Mouse (Mus musculus): Measurements from ENCODE around the gene Ppan. TPM values are rescaled to one million over a fixed set of nuclear protein-coding genes. Genes with fewer than 3 reads are reported as not detected.

Ppan gene
- polyA plus RNA-seq, 1 experiment from 2014 or later = 32.4 TPM

DNA sequence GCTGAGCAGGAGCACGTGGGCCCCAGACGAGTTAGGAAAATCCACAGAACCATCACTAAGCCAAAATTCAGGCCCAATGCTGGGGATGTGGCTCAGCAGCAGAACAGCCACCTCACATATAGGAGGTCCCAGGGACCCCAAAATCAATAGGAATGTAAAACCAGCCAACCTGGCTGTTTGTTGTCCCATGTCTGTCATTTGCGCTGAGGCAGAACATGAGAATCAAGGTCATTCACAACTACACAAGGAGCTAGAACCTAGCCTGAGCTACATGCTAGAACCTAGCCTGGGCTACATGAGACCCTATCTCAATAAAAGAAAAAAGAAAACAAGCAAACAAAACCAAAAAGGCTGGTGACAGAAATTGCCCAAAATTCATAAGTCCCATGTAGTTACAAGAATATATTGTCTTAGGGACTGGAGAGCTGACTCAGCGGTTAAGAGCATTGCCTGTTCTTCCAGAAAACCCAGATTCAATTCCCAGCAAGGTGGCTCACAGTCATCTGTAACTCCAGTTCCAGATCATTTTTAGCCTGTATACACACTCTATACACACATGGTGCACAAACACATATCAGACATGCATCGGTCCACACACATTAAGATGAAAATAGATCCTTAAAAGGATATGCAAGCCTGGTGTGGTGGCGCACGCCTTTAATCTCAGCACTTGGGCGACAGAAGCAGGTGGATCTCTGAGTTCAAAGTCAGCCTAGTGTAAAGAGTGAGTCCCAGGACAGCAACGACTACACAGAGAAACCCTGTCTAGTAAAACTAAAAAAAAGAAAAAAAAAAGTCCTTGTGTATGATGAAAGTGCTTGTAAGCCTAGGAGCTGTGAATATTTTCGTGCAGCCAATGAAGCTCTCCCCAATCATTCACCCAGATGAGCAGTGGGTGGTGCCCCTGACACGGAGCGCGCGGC lies 10.6 kb upstream of the Ppan start:
- Histone ChIP-seq H3K4me2 (ENCODE audit: low read depth, low read length) (peak overlapping the region; percentile 91), H3K27ac (ENCODE audit: low read depth) (peak overlapping the region; percentile 53; the same call in 1 of the 2 replicates), H3K4me3 (ENCODE audit: low read depth, low read length) (peak overlapping the region; percentile 53), H3K4me1 (ENCODE audit: insufficient read depth) (0 out of 2 replicates have a peak, but pooled peaks cover 7% of the 10 kb centered on the region), H3K9ac (replicated peaks) (peak overlapping the region; percentile 23), H3K36me3 (replicated peaks; ENCODE audit: insufficient read depth, low read length) (peaks cover 7% of the 10 kb centered on the region), H3K9me3 (ENCODE audit: low read length) (no peaks in the 10 kb centered on the region), H3K27me3 (ENCODE audit: insufficient read depth, low read length) (no peaks in the 10 kb centered on the region)
- DNase-seq (no peak), ATAC-seq (no peak)
- WGBS (ENCODE audit: insufficient replicate concordance) = 36% methylated on average over 14 of the region's 14 CpGs
- TF ChIP-seq EP300 (IDR thresholded peaks at IDR 0.05; ENCODE audit: low read depth) = no peak
- no peak for TF ChIP-seq CTCF (IDR thresholded peaks at IDR 0.05; ENCODE audit: low read depth)

DNA sequence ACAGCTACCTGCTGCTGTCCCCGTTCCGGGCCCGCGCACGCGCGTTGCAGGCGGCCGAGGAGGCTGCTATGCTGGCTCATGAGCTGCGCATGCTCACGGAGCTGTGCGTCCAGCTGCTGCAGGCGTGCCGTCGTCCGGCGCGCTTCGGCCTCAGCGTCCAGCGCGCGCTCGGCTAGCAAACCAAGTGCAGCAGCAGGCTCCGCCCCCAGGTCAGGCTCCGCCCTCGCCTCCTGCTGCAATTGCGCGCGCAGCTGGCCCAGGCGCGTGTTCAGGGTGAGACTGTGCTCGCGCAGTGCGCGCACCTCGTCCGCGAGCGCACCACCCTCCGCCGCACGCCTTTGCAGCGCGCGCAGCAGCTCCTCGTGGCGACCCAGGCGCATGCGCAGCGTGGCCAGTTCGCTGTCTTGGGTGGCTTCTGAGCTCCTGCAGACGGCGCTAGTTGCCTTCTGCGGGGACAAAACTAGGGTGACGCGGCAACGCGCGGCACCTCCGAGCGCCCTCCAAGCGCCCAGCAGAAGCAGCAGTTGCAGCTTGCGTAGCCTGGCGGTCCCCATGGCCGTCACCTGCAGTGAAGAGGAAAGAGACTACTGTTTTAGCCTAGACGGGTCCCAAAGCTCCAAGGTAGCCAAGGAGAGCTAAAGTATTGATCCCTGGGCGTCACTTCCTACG lies 9.8 kb upstream of the Ppan start:
- H3K4me1 ChIP-seq (ENCODE audit: insufficient read depth) = 0 out of 2 replicates have a peak, but pooled peaks cover 7% of the 10 kb centered on the region
- TF ChIP-seq CTCF (IDR thresholded peaks at IDR 0.05; ENCODE audit: low read depth) (peak; percentile 98), EP300 (IDR thresholded peaks at IDR 0.05; ENCODE audit: low read depth) (no peak)
- H3K4me2 ChIP-seq (ENCODE audit: low read depth, low read length) = peak overlapping the region; percentile 91
- DNase-seq (peak; percentile 99), ATAC-seq (peak; percentile 96)
- H3K27ac ChIP-seq (ENCODE audit: low read depth) = peak overlapping the region; percentile 92
- peak overlapping the region; percentile 73 for H3K9ac ChIP-seq (replicated peaks)
- no peaks in the 10 kb centered on the region for H3K27me3 ChIP-seq (ENCODE audit: insufficient read depth, low read length)
- H3K36me3 ChIP-seq (replicated peaks; ENCODE audit: insufficient read depth, low read length) = peaks cover 7% of the 10 kb centered on the region
- peak overlapping the region; percentile 53 for H3K4me3 ChIP-seq (ENCODE audit: low read depth, low read length)
- under 1% methylated on average over 65 of the region's 69 CpGs for WGBS (ENCODE audit: insufficient replicate concordance)
- no peaks in the 10 kb centered on the region for H3K9me3 ChIP-seq (ENCODE audit: low read length)

DNA sequence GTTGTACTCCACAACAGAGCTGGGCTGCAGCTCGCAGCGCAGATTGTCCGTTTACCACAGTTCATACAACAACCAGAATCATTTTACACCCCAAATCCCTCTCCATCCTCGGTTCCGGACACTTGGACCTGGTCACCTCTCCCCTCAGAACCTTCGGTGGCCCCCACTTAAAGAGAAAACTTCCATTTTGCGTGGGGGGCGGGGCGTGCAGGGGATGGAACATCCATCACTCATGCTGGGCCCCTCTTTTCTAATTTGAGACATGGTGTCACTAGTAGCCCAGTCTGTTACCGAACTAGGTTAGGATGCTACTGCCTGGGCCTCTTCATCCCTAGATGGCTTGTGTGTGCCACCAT lies 9.3 kb upstream of the Ppan start:
- H3K9ac ChIP-seq (replicated peaks) = peak overlapping the region; percentile 73
- H3K36me3 ChIP-seq (replicated peaks; ENCODE audit: insufficient read depth, low read length) = peaks cover 3% of the 10 kb centered on the region
- DNase-seq (no peak), ATAC-seq (no peak)
- 0 out of 2 replicates have a peak, but pooled peaks cover 7% of the 10 kb centered on the region for H3K4me1 ChIP-seq (ENCODE audit: insufficient read depth)
- H3K27ac ChIP-seq (ENCODE audit: low read depth) = peak overlapping the region; percentile 92
- H3K9me3 ChIP-seq (ENCODE audit: low read length) = no peaks in the 10 kb centered on the region
- peak overlapping the region; percentile 53 for H3K4me3 ChIP-seq (ENCODE audit: low read depth, low read length)
- H3K27me3 ChIP-seq (ENCODE audit: insufficient read depth, low read length) = no peaks in the 10 kb centered on the region
- TF ChIP-seq CTCF (IDR thresholded peaks at IDR 0.05; ENCODE audit: low read depth) (no peak), EP300 (IDR thresholded peaks at IDR 0.05; ENCODE audit: low read depth) (no peak)
- peak overlapping the region; percentile 91 for H3K4me2 ChIP-seq (ENCODE audit: low read depth, low read length)
- WGBS (ENCODE audit: insufficient replicate concordance) = 17% methylated on average over 10 of the region's 10 CpGs

DNA sequence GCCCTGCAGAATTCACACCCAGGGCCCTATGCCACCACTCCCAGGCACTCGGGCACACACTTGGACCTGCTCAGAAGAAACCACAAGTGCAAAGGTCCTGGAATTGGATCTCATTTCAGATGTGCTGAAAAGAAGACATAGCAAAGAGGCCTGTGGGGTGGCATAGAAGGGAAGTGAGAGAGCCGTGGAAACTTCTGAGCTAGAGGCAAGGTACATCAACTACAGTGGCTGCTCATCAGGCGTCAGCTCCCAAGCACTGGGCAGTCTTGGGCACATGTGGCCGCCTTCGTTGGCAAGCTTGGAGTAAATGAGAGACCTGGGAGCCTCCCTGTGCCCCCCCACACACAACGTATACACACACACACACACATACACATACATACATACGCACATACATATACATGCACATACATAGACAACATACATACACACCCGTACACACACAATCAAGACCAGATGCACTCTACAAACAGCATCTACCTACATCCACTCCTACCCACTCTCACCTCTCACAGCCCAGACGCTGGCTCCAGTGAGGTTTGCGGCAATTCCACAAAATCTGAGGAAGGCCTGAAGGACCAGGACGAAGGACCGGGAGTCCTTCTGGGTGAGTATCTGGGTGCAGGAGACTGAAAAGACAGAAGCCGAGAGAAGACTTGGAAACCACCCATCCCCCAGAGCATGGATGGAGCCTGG lies 8.7 kb upstream of the Ppan start, which contains the start of gene Angptl6:
Gene Angptl6 (minus strand): TSS at position 631 of the 696 bp plus-strand sequence.
- TF ChIP-seq CTCF (IDR thresholded peaks at IDR 0.05; ENCODE audit: low read depth) (no peak), EP300 (IDR thresholded peaks at IDR 0.05; ENCODE audit: low read depth) (no peak)
- WGBS (ENCODE audit: insufficient replicate concordance) = 76% methylated on average over 13 of the region's 13 CpGs
- Histone ChIP-seq H3K4me1 (ENCODE audit: insufficient read depth) (0 out of 2 replicates have a peak, but pooled peaks cover 7% of the 10 kb centered on the region), H3K9me3 (ENCODE audit: low read length) (no peaks in the 10 kb centered on the region), H3K27ac (ENCODE audit: low read depth) (peak within 1 kb of the TSS; percentile 92), H3K9ac (replicated peaks) (peak within 1 kb of the TSS; percentile 73), H3K36me3 (replicated peaks; ENCODE audit: insufficient read depth, low read length) (0 out of 2 replicates have a peak, but pooled peaks cover under 1% of the 10 kb centered on the region), H3K4me3 (ENCODE audit: low read depth, low read length) (peak within 1 kb of the TSS; percentile 53), H3K27me3 (ENCODE audit: insufficient read depth, low read length) (no peaks in the 10 kb centered on the region), H3K4me2 (ENCODE audit: low read depth, low read length) (peak within 1 kb of the TSS; percentile 91)
- ATAC-seq (no peak), DNase-seq (no peak)

DNA sequence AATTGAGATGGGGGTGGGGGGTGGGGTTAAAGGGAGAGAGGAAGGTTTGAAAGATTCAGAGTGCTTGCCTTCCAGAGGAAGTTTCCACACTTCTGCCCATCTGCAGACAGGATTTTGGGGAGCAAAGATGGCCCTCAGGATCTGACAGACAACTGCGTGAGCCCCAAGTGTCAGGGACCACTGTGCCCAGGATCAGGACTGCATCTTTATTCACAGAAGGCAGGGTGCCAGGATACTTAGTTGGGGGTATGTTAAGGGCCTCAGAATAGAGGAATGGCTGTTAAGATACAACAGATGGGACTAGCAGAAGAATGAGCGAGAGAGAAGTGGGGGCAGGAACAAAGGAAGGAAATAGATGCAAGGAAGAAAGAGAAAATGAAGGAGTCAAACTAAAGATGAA lies 1.4 kb upstream of the Ppan start:
- Histone ChIP-seq H3K27me3 (ENCODE audit: insufficient read depth, low read length) (no peaks in the 10 kb centered on the region), H3K9ac (replicated peaks) (no peak overlapping the region), H3K4me1 (ENCODE audit: insufficient read depth) (peaks cover 8% of the 10 kb centered on the region), H3K9me3 (ENCODE audit: low read length) (no peaks in the 10 kb centered on the region), H3K4me3 (ENCODE audit: low read depth, low read length) (no peak overlapping the region), H3K27ac (ENCODE audit: low read depth) (no peak overlapping the region), H3K4me2 (ENCODE audit: low read depth, low read length) (no peak overlapping the region), H3K36me3 (replicated peaks; ENCODE audit: insufficient read depth, low read length) (peaks cover 24% of the 10 kb centered on the region)
- 85% methylated on average over 2 of the region's 2 CpGs for WGBS (ENCODE audit: insufficient replicate concordance)
- no peak for DNase-seq
- TF ChIP-seq CTCF (IDR thresholded peaks at IDR 0.05; ENCODE audit: low read depth) = no peak
- TF ChIP-seq EP300 (IDR thresholded peaks at IDR 0.05; ENCODE audit: low read depth) = no peak
- ATAC-seq = no peak

Data from liver, postnatal 0 days (tissue).